Mouse (Mus musculus): ENCODE measurements around the gene Gm45208. TPM values are rescaled to one million over a fixed set of nuclear protein-coding genes. Genes with fewer than 3 reads are reported as not detected.
A peak's percentile ranks its signal among the peaks of the same experiment; 100 is the strongest.

Gene Gm45208
- polyA plus RNA-seq, 1 experiment from 2014 or later = not detected

GRCm38 (mm10) chrX:7762137-7762920 lies 40.3 kb downstream of the Gm45208 start, which contains the start of gene Tfe3:
Tfe3 (plus strand) TSS chrX:7762560.
- Histone ChIP-seq H3K4me1 (replicated peaks; ENCODE audit: control insufficient read depth, insufficient read depth, low read length) (no peaks in the 10 kb centered on the region), H3K9me3 (ENCODE audit: control insufficient read depth, low read length) (no peaks in the 10 kb centered on the region), H3K9ac (ENCODE audit: low read depth, low read length) (peak within 1 kb of the TSS; percentile 57), H3K4me2 (replicated peaks; ENCODE audit: low read depth, low read length) (peak within 1 kb of the TSS; percentile 64), H3K36me3 (ENCODE audit: control insufficient read depth, insufficient read depth, low read length) (no peaks in the 10 kb centered on the region), H3K27ac (ENCODE audit: low read depth, low read length) (peak within 1 kb of the TSS; percentile 51; the same call in 1 of the 2 replicates), H3K4me3 (ENCODE audit: low read depth, low read length) (peak within 1 kb of the TSS; percentile 65), H3K27me3 (ENCODE audit: control insufficient read depth, insufficient read depth, low read length) (no peaks in the 10 kb centered on the region)
- 15% methylated on average over 31 of the region's 38 CpGs for WGBS
- DNase-seq (ENCODE audit: low spot score) (peak; percentile 89), ATAC-seq (ENCODE audit: low FRiP score) (peak; percentile 96)

GRCm38 (mm10) chrX:7762921-7763197 lies 40.8 kb downstream of the Gm45208 start:
- no peak; the same call in 1 of the 2 replicates for ATAC-seq (ENCODE audit: low FRiP score)

GRCm38 (mm10) chrX:7763631-7764393 lies 41.8 kb downstream of the Gm45208 start:
- peak overlapping the region; percentile 64 for H3K4me2 ChIP-seq (replicated peaks; ENCODE audit: low read depth, low read length)
- no peaks in the 10 kb centered on the region for H3K4me1 ChIP-seq (replicated peaks; ENCODE audit: control insufficient read depth, insufficient read depth, low read length)
- no peaks in the 10 kb centered on the region for H3K36me3 ChIP-seq (ENCODE audit: control insufficient read depth, insufficient read depth, low read length)
- H3K9ac ChIP-seq (ENCODE audit: low read depth, low read length) = peak overlapping the region; percentile 45; the same call in 1 of the 2 replicates
- H3K4me3 ChIP-seq (ENCODE audit: low read depth, low read length) = peak overlapping the region; percentile 65
- H3K27ac ChIP-seq (ENCODE audit: low read depth, low read length) = no peak overlapping the region
- DNase-seq (ENCODE audit: low spot score) = peak; percentile 33
- ATAC-seq (ENCODE audit: low FRiP score) = no peak
- 12% methylated on average over 20 of the region's 22 CpGs for WGBS
- no peaks in the 10 kb centered on the region for H3K27me3 ChIP-seq (ENCODE audit: control insufficient read depth, insufficient read depth, low read length)
- no peaks in the 10 kb centered on the region for H3K9me3 ChIP-seq (ENCODE audit: control insufficient read depth, low read length)

More at GRCm38 (mm10) chrX:7762921-7763197, 40.8 kb downstream of the Gm45208 start:
- Histone ChIP-seq H3K9ac (ENCODE audit: low read depth, low read length) (peak overlapping the region; percentile 57), H3K27me3 (ENCODE audit: control insufficient read depth, insufficient read depth, low read length) (no peaks in the 10 kb centered on the region), H3K4me3 (ENCODE audit: low read depth, low read length) (peak overlapping the region; percentile 65), H3K4me1 (replicated peaks; ENCODE audit: control insufficient read depth, insufficient read depth, low read length) (no peaks in the 10 kb centered on the region), H3K4me2 (replicated peaks; ENCODE audit: low read depth, low read length) (peak overlapping the region; percentile 64), H3K36me3 (ENCODE audit: control insufficient read depth, insufficient read depth, low read length) (no peaks in the 10 kb centered on the region), H3K27ac (ENCODE audit: low read depth, low read length) (peak overlapping the region; percentile 51; the same call in 1 of the 2 replicates), H3K9me3 (ENCODE audit: control insufficient read depth, low read length) (no peaks in the 10 kb centered on the region)
- no peak for DNase-seq (ENCODE audit: low spot score)
- WGBS = 22% methylated on average over 13 of the region's 21 CpGs

- Histone ChIP-seq H3K4me2 (replicated peaks; ENCODE audit: low read depth, low read length) (peak overlapping the region; percentile 64), H3K4me1 (replicated peaks; ENCODE audit: control insufficient read depth, insufficient read depth, low read length) (no peaks in the 10 kb centered on the region), H3K4me3 (ENCODE audit: low read depth, low read length) (peak overlapping the region; percentile 65), H3K9ac (ENCODE audit: low read depth, low read length) (no peak overlapping the region; the same call in 1 of the 2 replicates), H3K27ac (ENCODE audit: low read depth, low read length) (no peak overlapping the region), H3K36me3 (ENCODE audit: control insufficient read depth, insufficient read depth, low read length) (no peaks in the 10 kb centered on the region), H3K27me3 (ENCODE audit: control insufficient read depth, insufficient read depth, low read length) (no peaks in the 10 kb centered on the region), H3K9me3 (ENCODE audit: control insufficient read depth, low read length) (no peaks in the 10 kb centered on the region)
- ATAC-seq (ENCODE audit: low FRiP score) (no peak), DNase-seq (ENCODE audit: low spot score) (peak; percentile 5)
- 17% methylated on average over 9 of the region's 9 CpGs for WGBS
These were observed 42.7 kb downstream of the Gm45208 start for GRCm38 (mm10) chrX:7764657-7765280.

GRCm38 (mm10) chrX:7765281-7765670 lies 43.2 kb downstream of the Gm45208 start:
- WGBS = 24% methylated on average over 12 of the region's 13 CpGs
- Histone ChIP-seq H3K4me3 (ENCODE audit: low read depth, low read length) (peak overlapping the region; percentile 65), H3K4me2 (replicated peaks; ENCODE audit: low read depth, low read length) (peak overlapping the region; percentile 64), H3K4me1 (replicated peaks; ENCODE audit: control insufficient read depth, insufficient read depth, low read length) (no peaks in the 10 kb centered on the region), H3K9me3 (ENCODE audit: control insufficient read depth, low read length) (no peaks in the 10 kb centered on the region), H3K36me3 (ENCODE audit: control insufficient read depth, insufficient read depth, low read length) (no peaks in the 10 kb centered on the region), H3K9ac (ENCODE audit: low read depth, low read length) (no peak overlapping the region), H3K27me3 (ENCODE audit: control insufficient read depth, insufficient read depth, low read length) (no peaks in the 10 kb centered on the region), H3K27ac (ENCODE audit: low read depth, low read length) (no peak overlapping the region)
- DNase-seq (ENCODE audit: low spot score) = peak; percentile 6
- ATAC-seq (ENCODE audit: low FRiP score) = no peak

DNA sequence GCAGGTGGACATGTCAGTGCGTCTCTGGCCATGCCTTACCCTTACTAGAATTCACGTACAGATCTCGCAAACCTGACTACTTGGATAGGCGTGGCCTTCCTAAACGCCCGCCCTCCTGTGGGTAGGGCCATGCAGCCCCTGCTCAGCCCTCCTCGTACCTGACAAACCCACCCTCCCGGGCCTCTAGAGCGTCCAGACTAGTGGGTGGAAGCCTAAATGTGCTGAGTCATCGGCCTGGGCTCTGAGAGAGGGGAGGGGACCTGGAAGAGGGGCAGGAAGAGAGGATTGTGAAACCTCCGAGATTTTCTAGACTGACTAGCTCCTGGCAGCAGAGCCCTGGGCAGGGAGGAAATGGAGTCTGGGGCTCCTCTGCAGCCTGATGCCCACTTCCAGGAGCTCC lies 43.7 kb downstream of the Gm45208 start:
- H3K27me3 ChIP-seq (ENCODE audit: control insufficient read depth, insufficient read depth, low read length) = no peaks in the 10 kb centered on the region
- H3K27ac ChIP-seq (ENCODE audit: low read depth, low read length) = no peak overlapping the region
- no peaks in the 10 kb centered on the region for H3K36me3 ChIP-seq (ENCODE audit: control insufficient read depth, insufficient read depth, low read length)
- DNase-seq (ENCODE audit: low spot score) (peak; percentile 28), ATAC-seq (ENCODE audit: low FRiP score) (no peak)
- no peaks in the 10 kb centered on the region for H3K9me3 ChIP-seq (ENCODE audit: control insufficient read depth, low read length)
- peak overlapping the region; percentile 64 for H3K4me2 ChIP-seq (replicated peaks; ENCODE audit: low read depth, low read length)
- WGBS = 10% methylated on average over 11 of the region's 11 CpGs
- H3K4me3 ChIP-seq (ENCODE audit: low read depth, low read length) = peak overlapping the region; percentile 65
- no peaks in the 10 kb centered on the region for H3K4me1 ChIP-seq (replicated peaks; ENCODE audit: control insufficient read depth, insufficient read depth, low read length)
- H3K9ac ChIP-seq (ENCODE audit: low read depth, low read length) = no peak overlapping the region

- DNase-seq (ENCODE audit: low spot score) (no peak), ATAC-seq (ENCODE audit: low FRiP score) (no peak)
- Histone ChIP-seq H3K27ac (ENCODE audit: low read depth, low read length) (no peak overlapping the region), H3K4me2 (replicated peaks; ENCODE audit: low read depth, low read length) (no peak overlapping the region), H3K27me3 (ENCODE audit: control insufficient read depth, insufficient read depth, low read length) (no peaks in the 10 kb centered on the region), H3K9me3 (ENCODE audit: control insufficient read depth, low read length) (no peaks in the 10 kb centered on the region), H3K4me3 (ENCODE audit: low read depth, low read length) (no peak overlapping the region), H3K36me3 (ENCODE audit: control insufficient read depth, insufficient read depth, low read length) (no peaks in the 10 kb centered on the region), H3K9ac (ENCODE audit: low read depth, low read length) (no peak overlapping the region), H3K4me1 (replicated peaks; ENCODE audit: control insufficient read depth, insufficient read depth, low read length) (no peaks in the 10 kb centered on the region)
- 85% methylated on average over 7 of the region's 7 CpGs for WGBS
These were observed 47.4 kb downstream of the Gm45208 start for GRCm38 (mm10) chrX:7769302-7770017.

- H3K4me1 ChIP-seq (replicated peaks; ENCODE audit: control insufficient read depth, insufficient read depth, low read length) = no peaks in the 10 kb centered on the region
- H3K9me3 ChIP-seq (ENCODE audit: control insufficient read depth, low read length) = no peaks in the 10 kb centered on the region
- WGBS = 57% methylated on average over 2 of the region's 2 CpGs
- no peak overlapping the region for H3K9ac ChIP-seq (ENCODE audit: low read depth, low read length)
- H3K27me3 ChIP-seq (ENCODE audit: control insufficient read depth, insufficient read depth, low read length) = no peaks in the 10 kb centered on the region
- no peaks in the 10 kb centered on the region for H3K36me3 ChIP-seq (ENCODE audit: control insufficient read depth, insufficient read depth, low read length)
- H3K27ac ChIP-seq (ENCODE audit: low read depth, low read length) = no peak overlapping the region
- no peak for ATAC-seq (ENCODE audit: low FRiP score)
- DNase-seq (ENCODE audit: low spot score) = peak; percentile 14
- no peak overlapping the region for H3K4me3 ChIP-seq (ENCODE audit: low read depth, low read length)
- no peak overlapping the region for H3K4me2 ChIP-seq (replicated peaks; ENCODE audit: low read depth, low read length)
These were observed 50.7 kb downstream of the Gm45208 start for GRCm38 (mm10) chrX:7772766-7773165.

Measured in hindbrain, embryonic 11.5 days (tissue).